Mouse (Mus musculus): ENCODE results near the gene Col1a2. TPM values are rescaled to one million over a fixed set of nuclear protein-coding genes. Genes with fewer than 3 reads are reported as not detected.

Col1a2 gene
- polyA plus RNA-seq, 1 experiment from 2014 or later = 142 TPM

- no peaks in the 10 kb centered on the region for H3K27me3 ChIP-seq
- no peak overlapping the region for H3K4me2 ChIP-seq
- 0 out of 2 replicates have a peak, but pooled peaks cover 3% of the 10 kb centered on the region for H3K4me1 ChIP-seq (replicated peaks)
- H3K36me3 ChIP-seq = no peaks in the 10 kb centered on the region
- H3K27ac ChIP-seq = no peak overlapping the region
- H3K9ac ChIP-seq = no peak overlapping the region
- H3K4me3 ChIP-seq = no peak overlapping the region
- 87% methylated on average over 1 of the region's 1 CpGs for WGBS
- no peak for ATAC-seq (ENCODE audit: low FRiP score)
- H3K9me3 ChIP-seq = no peaks in the 10 kb centered on the region
These were observed 28.3 kb downstream of the Col1a2 start for GRCm38 (mm10) chr6:4532898-4533297.

- no peaks in the 10 kb centered on the region for H3K36me3 ChIP-seq
- H3K4me1 ChIP-seq (replicated peaks) = no peaks in the 10 kb centered on the region
- no peak overlapping the region for H3K27ac ChIP-seq
- H3K27me3 ChIP-seq = no peaks in the 10 kb centered on the region
- no peak for ATAC-seq (ENCODE audit: low FRiP score)
- H3K9ac ChIP-seq = no peak overlapping the region
- H3K4me2 ChIP-seq = no peak overlapping the region
- WGBS = 74% methylated on average over 8 of the region's 8 CpGs
- H3K9me3 ChIP-seq = no peaks in the 10 kb centered on the region
- H3K4me3 ChIP-seq = no peak overlapping the region
These were observed 30.0 kb downstream of the Col1a2 start for GRCm38 (mm10) chr6:4534462-4535079.

GRCm38 (mm10) chr6:4541926-4542715 is 37.5 kb downstream of the Col1a2 start:
- no peak for ATAC-seq (ENCODE audit: low FRiP score)
- Histone ChIP-seq H3K4me2 (no peak overlapping the region), H3K27me3 (no peaks in the 10 kb centered on the region), H3K9ac (no peak overlapping the region), H3K4me3 (no peak overlapping the region), H3K27ac (no peak overlapping the region), H3K36me3 (no peaks in the 10 kb centered on the region), H3K4me1 (replicated peaks) (no peaks in the 10 kb centered on the region), H3K9me3 (no peaks in the 10 kb centered on the region)
- 92% methylated on average over 7 of the region's 7 CpGs for WGBS

GRCm38 (mm10) chr6:4544554-4544953 is 39.9 kb downstream of the Col1a2 start:
- ATAC-seq (ENCODE audit: low FRiP score) = no peak
- Histone ChIP-seq H3K4me3 (no peak overlapping the region), H3K4me1 (replicated peaks) (no peaks in the 10 kb centered on the region), H3K9ac (no peak overlapping the region), H3K36me3 (no peaks in the 10 kb centered on the region), H3K27ac (no peak overlapping the region), H3K9me3 (no peaks in the 10 kb centered on the region), H3K4me2 (no peak overlapping the region), H3K27me3 (no peaks in the 10 kb centered on the region)
- 50% methylated on average over 6 of the region's 6 CpGs for WGBS

GRCm38 (mm10) chr6:4545727-4546126 is 41.1 kb downstream of the Col1a2 start:
- no peak for ATAC-seq (ENCODE audit: low FRiP score)
- Histone ChIP-seq H3K36me3 (no peaks in the 10 kb centered on the region), H3K4me3 (no peak overlapping the region), H3K27ac (no peak overlapping the region), H3K27me3 (no peaks in the 10 kb centered on the region), H3K4me2 (no peak overlapping the region), H3K9me3 (no peaks in the 10 kb centered on the region), H3K4me1 (replicated peaks) (peaks cover 6% of the 10 kb centered on the region; the same call in 1 of the 2 replicates), H3K9ac (no peak overlapping the region)
- 53% methylated on average over 8 of the region's 8 CpGs for WGBS

- H3K9ac ChIP-seq = no peak overlapping the region
These were observed 44.3 kb downstream of the Col1a2 start for GRCm38 (mm10) chr6:4548894-4549293.

GRCm38 (mm10) chr6:4549846-4550548 is 45.4 kb downstream of the Col1a2 start:
- Histone ChIP-seq H3K9ac (no peak overlapping the region), H3K36me3 (no peaks in the 10 kb centered on the region), H3K4me3 (no peak overlapping the region), H3K4me1 (replicated peaks) (peaks cover 6% of the 10 kb centered on the region; the same call in 1 of the 2 replicates), H3K27me3 (no peaks in the 10 kb centered on the region), H3K27ac (no peak overlapping the region), H3K4me2 (no peak overlapping the region), H3K9me3 (no peaks in the 10 kb centered on the region)
- ATAC-seq (ENCODE audit: low FRiP score) = peak; percentile 37; the same call in 1 of the 2 replicates
- 21% methylated on average over 11 of the region's 11 CpGs for WGBS

More at GRCm38 (mm10) chr6:4548894-4549293, 44.3 kb downstream of the Col1a2 start:
- H3K9me3 ChIP-seq = no peaks in the 10 kb centered on the region
- no peak overlapping the region for H3K27ac ChIP-seq
- H3K27me3 ChIP-seq = no peaks in the 10 kb centered on the region
- no peak overlapping the region for H3K4me3 ChIP-seq
- 72% methylated on average over 4 of the region's 4 CpGs for WGBS
- no peak overlapping the region for H3K4me2 ChIP-seq
- no peaks in the 10 kb centered on the region for H3K36me3 ChIP-seq
- ATAC-seq (ENCODE audit: low FRiP score) = no peak
- H3K4me1 ChIP-seq (replicated peaks) = peaks cover 6% of the 10 kb centered on the region; the same call in 1 of the 2 replicates

GRCm38 (mm10) chr6:4550549-4550915 is 45.9 kb downstream of the Col1a2 start:
- H3K27ac ChIP-seq = no peak overlapping the region

GRCm38 (mm10) chr6:4555366-4555765 is 50.8 kb downstream of the Col1a2 start:
- 0 out of 2 replicates have a peak, but pooled peaks have one; percentile 37 for ATAC-seq (ENCODE audit: low FRiP score)
- 0 out of 2 replicates have a peak, but pooled peaks cover 3% of the 10 kb centered on the region for H3K27me3 ChIP-seq
- H3K4me2 ChIP-seq = no peak overlapping the region
- peaks cover 3% of the 10 kb centered on the region; the same call in 1 of the 2 replicates for H3K4me1 ChIP-seq (replicated peaks)
- H3K4me3 ChIP-seq = no peak overlapping the region
- 26% methylated on average over 6 of the region's 6 CpGs for WGBS
- H3K27ac ChIP-seq = no peak overlapping the region
- H3K36me3 ChIP-seq = no peaks in the 10 kb centered on the region
- no peak overlapping the region for H3K9ac ChIP-seq
- no peaks in the 10 kb centered on the region for H3K9me3 ChIP-seq

More at GRCm38 (mm10) chr6:4550549-4550915, 45.9 kb downstream of the Col1a2 start:
- H3K9ac ChIP-seq = no peak overlapping the region
- no peaks in the 10 kb centered on the region for H3K27me3 ChIP-seq
- H3K4me2 ChIP-seq = no peak overlapping the region
- no peak for ATAC-seq (ENCODE audit: low FRiP score)
- whole genome bisulfite sequencing = 54% methylated on average over 1 of the region's 1 CpGs
- H3K36me3 ChIP-seq = no peaks in the 10 kb centered on the region
- H3K9me3 ChIP-seq = no peaks in the 10 kb centered on the region
- H3K4me1 ChIP-seq (replicated peaks) = peaks cover 6% of the 10 kb centered on the region; the same call in 1 of the 2 replicates
- no peak overlapping the region for H3K4me3 ChIP-seq

GRCm38 (mm10) chr6:4557086-4557485 is 52.5 kb downstream of the Col1a2 start:
- Histone ChIP-seq H3K4me2 (no peak overlapping the region), H3K9me3 (no peaks in the 10 kb centered on the region), H3K4me3 (no peak overlapping the region), H3K4me1 (replicated peaks) (peaks cover 6% of the 10 kb centered on the region), H3K9ac (no peak overlapping the region), H3K36me3 (no peaks in the 10 kb centered on the region), H3K27me3 (0 out of 2 replicates have a peak, but pooled peaks cover 5% of the 10 kb centered on the region), H3K27ac (no peak overlapping the region)
- ATAC-seq (ENCODE audit: low FRiP score) = no peak
- 78% methylated on average over 8 of the region's 8 CpGs for WGBS

- Histone ChIP-seq H3K4me1 (replicated peaks) (peaks cover 6% of the 10 kb centered on the region), H3K27ac (no peak overlapping the region), H3K9me3 (no peaks in the 10 kb centered on the region), H3K36me3 (no peaks in the 10 kb centered on the region), H3K9ac (no peak overlapping the region), H3K4me2 (no peak overlapping the region), H3K27me3 (0 out of 2 replicates have a peak, but pooled peaks cover 5% of the 10 kb centered on the region), H3K4me3 (no peak overlapping the region)
- no peak for ATAC-seq (ENCODE audit: low FRiP score)
- WGBS = 8% methylated on average over 7 of the region's 7 CpGs
These were observed 53.1 kb downstream of the Col1a2 start for GRCm38 (mm10) chr6:4557678-4558077.

- ATAC-seq (ENCODE audit: low FRiP score) = no peak
- no peaks in the 10 kb centered on the region for H3K36me3 ChIP-seq
- WGBS = 27% methylated on average over 11 of the region's 11 CpGs
- H3K4me1 ChIP-seq (replicated peaks) = peaks cover 6% of the 10 kb centered on the region; the same call in 1 of the 2 replicates
- no peak overlapping the region for H3K27ac ChIP-seq
- no peak overlapping the region for H3K4me2 ChIP-seq
- no peaks in the 10 kb centered on the region for H3K9me3 ChIP-seq
- H3K4me3 ChIP-seq = no peak overlapping the region
- no peak overlapping the region for H3K9ac ChIP-seq
- 0 out of 2 replicates have a peak, but pooled peaks cover 5% of the 10 kb centered on the region for H3K27me3 ChIP-seq
These were observed 56.5 kb downstream of the Col1a2 start for GRCm38 (mm10) chr6:4561156-4561555.

Measured in hindbrain, embryonic 13.5 days (tissue).